In the genomic region with DNA sequence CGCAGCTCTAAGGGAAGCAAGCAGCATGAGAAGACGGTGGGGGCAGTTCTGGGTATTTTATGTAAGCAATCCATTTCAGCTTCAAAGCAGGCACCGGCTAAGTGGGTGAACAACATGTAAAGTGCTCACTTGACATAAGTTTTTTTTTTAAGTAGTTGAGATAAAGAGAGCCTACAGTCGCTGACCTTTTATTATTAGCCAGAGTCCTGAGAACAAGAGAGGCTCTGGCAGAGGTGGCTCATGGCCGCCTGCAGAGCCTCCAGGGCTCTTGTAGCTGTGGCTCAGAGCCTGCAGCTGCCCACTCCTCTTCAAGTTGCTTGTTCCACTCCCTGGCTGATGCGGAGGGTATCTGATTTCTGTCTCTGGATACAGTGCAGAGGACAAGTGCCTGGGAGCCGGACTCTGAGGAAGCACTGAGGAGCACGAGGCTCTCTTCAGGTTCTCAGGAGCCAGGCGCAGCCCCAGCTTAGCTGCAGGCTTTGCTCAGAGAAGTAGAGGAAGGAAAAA, we compare ENCODE assay signal across 11 mouse cellular contexts.
DNase-seq lines count a peak whose midpoint lies in the region; ATAC-seq lines count a peak whose summit lies in the region.
"Had no signal": no experiment of that assay in that cellular context is flagged by ENCODE, and none has a peak within 500 bp of the region (broad histone marks: within the 10 kb centered on the region; RNA-seq: fewer than 3 reads in every experiment).

No protein-coding gene starts in this region.

- H3K4me1 ChIP-seq in heart, embryonic 14.5 days (ENCODE audit: control insufficient read depth in 2 of 2, insufficient read depth in 2 of 2, low read length in 2 of 2): peaks cover 2 to 6% of the 10 kb centered on the region in 2 experiments; a peak in 2 of 4 replicates
- H3K4me1 ChIP-seq in hindbrain, embryonic 12.5 days: peaks cover 14% of the 10 kb centered on the region
- H3K4me1 ChIP-seq in neural tube, embryonic 12.5 days: peaks cover 9% of the 10 kb centered on the region

- peaks cover 8% of the 10 kb centered on the region; the same call in 1 of the 2 replicates for H3K9me3 ChIP-seq in heart, embryonic 14.5 days (ENCODE audit: control insufficient read depth, low read length)
- H3K9me3 ChIP-seq in hindbrain, embryonic 12.5 days (replicated peaks): no peaks in the 10 kb centered on the region
- H3K9me3 ChIP-seq in neural tube, embryonic 12.5 days: no peaks in the 10 kb centered on the region

- 4% methylated on average over 9 of the region's 9 CpGs for WGBS in heart, embryonic 14.5 days
- 12% methylated on average over 9 of the region's 9 CpGs for WGBS in hindbrain, embryonic 12.5 days
- 13% methylated on average over 9 of the region's 9 CpGs for WGBS in neural tube, embryonic 12.5 days

- H3K27ac ChIP-seq in heart, embryonic 14.5 days (replicated peaks in 1 of 2; ENCODE audit: control insufficient read depth in 1 of 2, insufficient read depth in 1 of 2, low read depth in 2 of 2, low read length in 2 of 2): no peak overlapping the region
- H3K27ac ChIP-seq in hindbrain, embryonic 12.5 days: no peak overlapping the region
- no peak overlapping the region for H3K27ac ChIP-seq in neural tube, embryonic 12.5 days

- H3K9ac ChIP-seq in heart, embryonic 14.5 days (ENCODE audit: low read length): no peak overlapping the region
- H3K9ac ChIP-seq in hindbrain, embryonic 12.5 days: no peak overlapping the region
- no peak overlapping the region for H3K9ac ChIP-seq in neural tube, embryonic 12.5 days

- DNase-seq in heart, postnatal 4 days: no peak
- peak; percentile 53 for DNase-seq in embryo, embryonic 11 days
- no peak for DNase-seq in adrenal gland, postnatal 14 days
- DNase-seq: cerebellum, adult 9-10 months; kidney, postnatal 25 days had no signal

- H3K4me2 ChIP-seq in heart, embryonic 14.5 days (ENCODE audit: low read length): peak overlapping the region; percentile 58
- H3K4me2 ChIP-seq in hindbrain, embryonic 12.5 days (replicated peaks): peak overlapping the region; percentile 35
- H3K4me2 ChIP-seq in neural tube, embryonic 12.5 days (replicated peaks): peak overlapping the region; percentile 31

- peaks cover 80% of the 10 kb centered on the region for H3K27me3 ChIP-seq in heart, embryonic 14.5 days (ENCODE audit: control insufficient read depth, insufficient read depth, low read length)
- H3K27me3 ChIP-seq in hindbrain, embryonic 12.5 days: no peaks in the 10 kb centered on the region
- no peaks in the 10 kb centered on the region for H3K27me3 ChIP-seq in neural tube, embryonic 12.5 days (replicated peaks)

- peak overlapping the region; percentile 2 to 10; a peak in 2 of 4 replicates for H3K4me3 ChIP-seq in heart, embryonic 14.5 days (ENCODE audit: control insufficient read depth in 1 of 2, insufficient read depth in 1 of 2, low read depth in 1 of 2, low read length in 2 of 2)
- no peak overlapping the region for H3K4me3 ChIP-seq in hindbrain, embryonic 12.5 days
- H3K4me3 ChIP-seq in neural tube, embryonic 12.5 days: no peak overlapping the region

- peak; percentile 47; the same call in 1 of the 2 replicates for ATAC-seq in heart, embryonic 14.5 days (ENCODE audit: insufficient number of reproducible peaks, insufficient read depth, low FRiP score, low read depth)
- peak; percentile 51; the same call in 1 of the 2 replicates for ATAC-seq in hindbrain, embryonic 12.5 days (ENCODE audit: low FRiP score)
- ATAC-seq in neural tube, embryonic 12.5 days (ENCODE audit: low FRiP score, low read depth): no peak
- ATAC-seq in cerebellum, adult (ENCODE audit: insufficient number of reproducible peaks, low FRiP score, low TSS enrichment): no peak
- no peak for ATAC-seq in activated CD4-positive, CD25-positive, alpha-beta regulatory T cell, adult 4 months

- H3K36me3 ChIP-seq in heart, embryonic 14.5 days (ENCODE audit: control insufficient read depth, insufficient read depth, low read length): no peaks in the 10 kb centered on the region
- H3K36me3 ChIP-seq in hindbrain, embryonic 12.5 days: 0 out of 2 replicates have a peak, but pooled peaks cover 4% of the 10 kb centered on the region
- H3K36me3 ChIP-seq in neural tube, embryonic 12.5 days: no peaks in the 10 kb centered on the region
- H3K36me3 ChIP-seq: G1E had no signal

Comparison
In these comparisons a context has a peak if more than half of its experiments do, and no peak if none do; other contexts are left out.
1. ATAC-seq: peak in heart, embryonic 14.5 days (single experiment) and hindbrain, embryonic 12.5 days (single experiment); none in neural tube, embryonic 12.5 days (single experiment), cerebellum, adult (single experiment) and activated CD4-positive, CD25-positive, alpha-beta regulatory T cell, adult 4 months (single experiment).
2. H3K4me3 ChIP-seq: peak in heart, embryonic 14.5 days (2 of 2); none in hindbrain, embryonic 12.5 days (single experiment) and neural tube, embryonic 12.5 days (single experiment).
3. Peak in every context shown above with its lines, with median percentiles within 50 percentile points of each other: H3K4me2 ChIP-seq.